Mouse (Mus musculus): ENCODE measurements around the gene Nudt4. TPM values are rescaled to one million over a fixed set of nuclear protein-coding genes. Genes with fewer than 3 reads are reported as not detected.

Nudt4 gene
- total RNA-seq, 2 experiments from 2014 or later, result 91.1 to 92.9 TPM

DNA sequence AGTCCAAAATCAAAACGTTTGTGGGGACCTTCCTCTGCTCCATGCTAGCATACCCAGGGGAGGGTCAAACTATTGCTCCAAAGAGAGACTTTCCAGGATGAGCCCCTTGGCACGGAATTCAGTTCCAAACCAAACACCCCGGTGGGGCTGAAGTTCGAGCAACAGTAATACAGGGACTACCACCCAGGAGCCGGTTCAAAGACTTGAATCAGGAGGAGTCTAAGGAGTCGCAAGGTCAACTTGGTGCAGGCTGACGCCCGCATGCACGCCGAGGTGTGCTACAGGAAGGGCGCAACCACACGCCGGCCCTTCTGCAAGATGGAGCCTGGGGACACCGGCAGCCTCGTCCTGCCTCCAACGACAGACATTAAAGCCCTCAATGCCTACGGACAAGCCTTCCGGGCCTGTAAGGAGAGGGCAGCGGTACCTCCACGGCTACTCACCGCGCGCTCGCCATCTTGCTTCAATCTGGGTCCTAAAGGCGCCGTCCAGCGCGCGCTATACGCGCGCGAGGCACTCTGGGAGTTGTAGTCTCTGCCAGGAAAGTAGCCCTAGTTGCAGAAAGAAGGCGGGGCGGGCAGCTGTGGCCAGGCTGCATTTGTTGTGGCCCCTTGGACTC, 62.4 kb downstream of the Nudt4 start, which contains the start of gene Mrpl42:
Mrpl42 (minus strand) TSS at position 478 of the 619 bp plus-strand sequence.
- DNase-seq (ENCODE audit: low spot score in 2 of 2), result peak; percentile 75 to 83

DNA sequence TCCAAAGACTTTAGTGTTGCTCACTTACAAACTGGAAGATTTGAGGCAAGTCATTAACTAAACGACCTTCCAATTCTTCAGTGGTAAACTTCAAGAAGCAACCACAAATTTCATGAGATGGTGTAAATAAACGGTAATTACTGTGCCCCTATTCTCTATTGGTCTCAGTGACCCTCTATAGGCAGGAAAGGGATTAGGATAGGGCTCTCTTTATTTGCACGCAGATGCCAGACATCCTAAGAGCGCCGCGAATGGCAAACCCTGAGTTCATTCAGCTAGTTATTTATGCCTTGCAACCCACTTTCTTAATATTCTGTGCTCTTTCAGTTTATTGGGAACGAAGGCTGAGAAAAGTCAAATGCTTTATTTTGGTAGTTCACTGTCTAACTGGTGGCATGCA, 62.9 kb downstream of the Nudt4 start:
- DNase-seq (ENCODE audit: low spot score in 2 of 2), result no peak

Small RNAs within 50 kb of the gene (microRNA-seq; reads per million reads assigned to microRNA genes)
- gene Mir3058, result 5.6 to 6.1 reads per million in 2 experiments

Other genes starting within 250 kb of the Nudt4 start
- gene Cradd, start 240.0 kb downstream of the Nudt4 start, total RNA-seq (2021), result 1 to 10 TPM; 5.8 to 7.3 TPM
- gene Socs2, start 147.0 kb downstream of the Nudt4 start, total RNA-seq (2021), result 10 to 100 TPM; 73.9 to 75.7 TPM
- gene Mrpl42, start 62.2 kb downstream of the Nudt4 start, total RNA-seq (2021), result 10 to 100 TPM; 76.8 to 84.2 TPM
- gene Ube2n, start 49.0 kb downstream of the Nudt4 start, total RNA-seq (2021), result 100 to 1,000 TPM; 188 to 223 TPM
- gene Anapc15-ps, start 109.3 kb upstream of the Nudt4 start, total RNA-seq (2021), result not detected

All from layer of hippocampus, postnatal 10 days (tissue).